Mouse (Mus musculus): ENCODE measurements around the gene Ptprm. TPM values are rescaled to one million over a fixed set of nuclear protein-coding genes. Genes with fewer than 3 reads are reported as not detected.

The Ptprm gene
- polyA plus RNA-seq, 1 experiment from 2014 or later = 1.4 TPM

DNA sequence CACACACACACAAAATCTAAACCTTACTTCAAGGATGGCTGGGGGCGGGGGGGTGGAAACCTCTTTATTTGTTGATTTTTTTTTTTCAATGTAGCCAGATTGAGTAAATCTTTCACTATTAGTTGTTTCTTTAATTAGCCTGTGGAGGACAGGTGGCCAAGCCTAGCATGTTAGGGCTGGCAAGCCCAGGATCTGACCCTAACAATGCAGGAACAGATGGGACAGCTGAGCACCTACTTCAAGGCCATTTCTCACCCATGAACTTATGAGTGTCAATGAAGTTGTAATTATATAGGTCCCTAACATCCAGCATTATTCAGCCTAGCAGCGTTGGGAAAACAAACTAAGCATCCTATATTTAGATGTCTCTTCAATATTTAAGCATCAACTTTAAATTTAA is 248.1 kb downstream of the Ptprm start:
- Histone ChIP-seq H3K27me3 (ENCODE audit: insufficient read depth, low read length) (no peaks in the 10 kb centered on the region), H3K27ac (ENCODE audit: low read depth) (no peak overlapping the region), H3K9ac (replicated peaks) (no peak overlapping the region), H3K9me3 (ENCODE audit: low read length) (no peaks in the 10 kb centered on the region), H3K4me2 (ENCODE audit: low read depth, low read length) (no peak overlapping the region), H3K4me1 (ENCODE audit: insufficient read depth) (no peaks in the 10 kb centered on the region), H3K36me3 (replicated peaks; ENCODE audit: insufficient read depth, low read length) (no peaks in the 10 kb centered on the region), H3K4me3 (ENCODE audit: low read depth, low read length) (no peak overlapping the region)
- 72% methylated on average over 2 of the region's 2 CpGs for WGBS (ENCODE audit: insufficient replicate concordance)
- DNase-seq (no peak), ATAC-seq (no peak)
- TF ChIP-seq CTCF (IDR thresholded peaks at IDR 0.05; ENCODE audit: low read depth) (no peak), EP300 (IDR thresholded peaks at IDR 0.05; ENCODE audit: low read depth) (no peak)

DNA sequence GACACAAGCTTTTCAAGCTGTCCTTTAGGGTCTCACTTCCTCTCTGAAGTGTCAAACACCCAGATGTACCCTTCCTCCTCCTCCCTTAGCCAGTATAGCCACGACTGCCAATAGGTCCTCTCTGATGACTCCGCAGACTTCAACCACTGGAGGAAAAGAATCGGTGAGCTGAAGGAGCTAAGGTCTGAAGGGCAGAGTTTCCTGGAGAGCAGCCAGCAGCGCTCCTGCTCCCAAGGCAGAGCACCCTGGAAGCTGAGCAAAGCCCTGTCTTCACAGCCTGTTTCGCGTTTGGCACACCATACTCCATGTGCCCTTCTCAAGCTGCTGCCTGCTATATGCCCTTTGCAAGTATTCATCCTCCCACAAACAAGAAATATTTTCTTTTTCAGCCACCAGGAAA is 252.2 kb downstream of the Ptprm start:
- Histone ChIP-seq H3K4me2 (ENCODE audit: low read depth, low read length) (no peak overlapping the region), H3K9me3 (ENCODE audit: low read length) (no peaks in the 10 kb centered on the region), H3K9ac (replicated peaks) (no peak overlapping the region), H3K4me1 (ENCODE audit: insufficient read depth) (no peaks in the 10 kb centered on the region), H3K36me3 (replicated peaks; ENCODE audit: insufficient read depth, low read length) (no peaks in the 10 kb centered on the region), H3K27ac (ENCODE audit: low read depth) (no peak overlapping the region), H3K27me3 (ENCODE audit: insufficient read depth, low read length) (no peaks in the 10 kb centered on the region), H3K4me3 (ENCODE audit: low read depth, low read length) (no peak overlapping the region)
- no peak for DNase-seq
- 60% methylated on average over 6 of the region's 6 CpGs for WGBS (ENCODE audit: insufficient replicate concordance)
- ATAC-seq = no peak
- TF ChIP-seq EP300 (IDR thresholded peaks at IDR 0.05; ENCODE audit: low read depth) = no peak

DNA sequence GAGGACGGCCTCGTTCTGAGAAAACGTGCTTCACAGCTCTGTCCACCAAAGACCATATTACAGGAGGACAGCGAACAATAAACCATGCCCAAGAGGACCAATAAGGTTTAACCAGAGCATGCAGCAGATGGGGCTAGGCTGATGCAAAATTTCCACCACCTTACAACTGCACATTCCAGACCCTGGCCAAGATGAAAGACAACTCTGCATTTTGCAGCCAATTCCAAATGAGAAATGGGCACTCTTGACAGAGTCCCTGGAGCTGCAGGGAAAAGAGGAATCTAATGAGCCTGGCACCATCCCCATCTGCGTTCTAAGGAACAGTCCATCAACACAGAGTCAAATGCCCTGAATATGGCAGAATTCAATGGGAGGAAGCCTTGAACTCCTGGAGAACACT is 263.3 kb downstream of the Ptprm start:
- no peak for TF ChIP-seq CTCF (IDR thresholded peaks at IDR 0.05; ENCODE audit: low read depth)
- TF ChIP-seq EP300 (IDR thresholded peaks at IDR 0.05; ENCODE audit: low read depth) = no peak
- DNase-seq (no peak), ATAC-seq (no peak)
- Histone ChIP-seq H3K9me3 (ENCODE audit: low read length) (no peaks in the 10 kb centered on the region), H3K4me3 (ENCODE audit: low read depth, low read length) (no peak overlapping the region), H3K9ac (replicated peaks) (no peak overlapping the region), H3K27me3 (ENCODE audit: insufficient read depth, low read length) (no peaks in the 10 kb centered on the region), H3K4me2 (ENCODE audit: low read depth, low read length) (no peak overlapping the region), H3K27ac (ENCODE audit: low read depth) (no peak overlapping the region), H3K4me1 (ENCODE audit: insufficient read depth) (no peaks in the 10 kb centered on the region), H3K36me3 (replicated peaks; ENCODE audit: insufficient read depth, low read length) (no peaks in the 10 kb centered on the region)
- 72% methylated on average over 5 of the region's 5 CpGs for WGBS (ENCODE audit: insufficient replicate concordance)

DNA sequence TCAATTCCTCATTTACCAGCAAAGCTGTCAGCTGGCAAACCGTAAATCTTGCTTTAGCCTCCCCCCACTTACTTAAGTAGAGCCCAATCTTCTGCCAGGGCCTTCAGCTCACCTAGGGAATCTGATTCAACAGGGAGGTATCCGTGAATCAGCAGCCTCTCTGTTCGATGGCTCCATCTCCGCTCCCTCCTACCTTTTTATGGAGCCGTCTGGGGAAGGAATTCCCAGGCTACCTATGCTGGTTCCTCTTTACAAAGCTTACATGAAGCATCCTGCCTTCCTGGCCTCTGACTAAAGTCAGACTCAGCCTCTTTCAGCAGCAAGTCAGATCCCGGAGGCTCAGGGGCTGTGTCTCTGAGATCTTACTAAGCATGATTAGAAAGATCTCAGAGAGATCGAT is 264.1 kb downstream of the Ptprm start:
- TF ChIP-seq CTCF (IDR thresholded peaks at IDR 0.05; ENCODE audit: low read depth) (no peak), EP300 (IDR thresholded peaks at IDR 0.05; ENCODE audit: low read depth) (no peak)
- WGBS (ENCODE audit: insufficient replicate concordance) = 69% methylated on average over 7 of the region's 7 CpGs
- Histone ChIP-seq H3K27me3 (ENCODE audit: insufficient read depth, low read length) (no peaks in the 10 kb centered on the region), H3K27ac (ENCODE audit: low read depth) (no peak overlapping the region), H3K4me3 (ENCODE audit: low read depth, low read length) (no peak overlapping the region), H3K9ac (replicated peaks) (no peak overlapping the region), H3K4me1 (ENCODE audit: insufficient read depth) (no peaks in the 10 kb centered on the region), H3K36me3 (replicated peaks; ENCODE audit: insufficient read depth, low read length) (no peaks in the 10 kb centered on the region), H3K4me2 (ENCODE audit: low read depth, low read length) (no peak overlapping the region), H3K9me3 (ENCODE audit: low read length) (no peaks in the 10 kb centered on the region)
- DNase-seq (no peak), ATAC-seq (no peak)

DNA sequence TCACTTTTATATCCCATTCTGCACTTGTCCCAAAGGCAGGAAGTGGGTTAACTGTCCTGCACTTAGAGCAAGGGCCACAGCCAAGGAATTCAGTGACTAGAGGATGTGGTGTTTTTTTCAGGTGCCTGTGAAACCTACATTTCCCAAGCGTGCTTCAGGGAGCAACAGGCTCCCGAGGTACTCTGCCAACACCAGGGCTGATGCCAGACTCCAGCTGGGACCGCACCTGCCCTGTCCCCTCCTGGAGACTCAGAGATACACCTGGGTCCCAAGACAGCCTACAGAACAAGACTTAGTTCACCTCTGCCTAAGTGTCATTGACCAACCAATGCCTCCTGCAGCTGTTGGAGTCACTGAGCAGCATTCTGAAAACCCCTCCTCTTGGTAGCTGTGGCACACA is 264.6 kb downstream of the Ptprm start:
- 58% methylated on average over 3 of the region's 3 CpGs for WGBS (ENCODE audit: insufficient replicate concordance)
- Histone ChIP-seq H3K9me3 (ENCODE audit: low read length) (no peaks in the 10 kb centered on the region), H3K36me3 (replicated peaks; ENCODE audit: insufficient read depth, low read length) (no peaks in the 10 kb centered on the region), H3K4me2 (ENCODE audit: low read depth, low read length) (no peak overlapping the region), H3K9ac (replicated peaks) (no peak overlapping the region), H3K4me3 (ENCODE audit: low read depth, low read length) (no peak overlapping the region), H3K4me1 (ENCODE audit: insufficient read depth) (no peaks in the 10 kb centered on the region), H3K27ac (ENCODE audit: low read depth) (no peak overlapping the region), H3K27me3 (ENCODE audit: insufficient read depth, low read length) (no peaks in the 10 kb centered on the region)
- no peak for DNase-seq
- ATAC-seq = no peak
- TF ChIP-seq EP300 (IDR thresholded peaks at IDR 0.05; ENCODE audit: low read depth) (no peak), CTCF (IDR thresholded peaks at IDR 0.05; ENCODE audit: low read depth) (no peak)

DNA sequence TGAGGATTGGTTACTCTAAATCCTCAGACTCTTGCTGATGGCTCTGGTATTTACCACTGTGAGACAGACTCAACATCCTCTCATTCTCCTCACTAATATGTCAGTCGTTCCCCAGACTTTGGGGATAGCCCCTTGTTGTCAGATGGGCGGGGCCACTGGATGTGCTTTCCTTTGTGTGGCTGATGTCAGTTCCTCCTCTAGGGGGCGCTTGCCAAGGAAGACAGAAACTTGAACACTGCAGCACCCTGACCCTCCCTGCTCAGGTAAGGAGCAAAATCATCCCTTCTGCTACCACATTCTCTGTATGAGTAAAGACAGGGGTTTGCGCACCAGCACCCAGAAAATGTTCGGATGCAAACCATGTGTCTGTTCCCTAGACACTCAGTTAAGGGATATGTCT is 266.7 kb downstream of the Ptprm start:
- no peaks in the 10 kb centered on the region for H3K9me3 ChIP-seq (ENCODE audit: low read length)
- no peak overlapping the region for H3K27ac ChIP-seq (ENCODE audit: low read depth)
- 58% methylated on average over 5 of the region's 5 CpGs for WGBS (ENCODE audit: insufficient replicate concordance)
- DNase-seq = no peak
- no peak overlapping the region for H3K4me2 ChIP-seq (ENCODE audit: low read depth, low read length)
- no peak overlapping the region for H3K9ac ChIP-seq (replicated peaks)
- no peak for ATAC-seq
- H3K27me3 ChIP-seq (ENCODE audit: insufficient read depth, low read length) = no peaks in the 10 kb centered on the region
- no peaks in the 10 kb centered on the region for H3K36me3 ChIP-seq (replicated peaks; ENCODE audit: insufficient read depth, low read length)
- TF ChIP-seq EP300 (IDR thresholded peaks at IDR 0.05; ENCODE audit: low read depth) (no peak), CTCF (IDR thresholded peaks at IDR 0.05; ENCODE audit: low read depth) (peak; percentile 33)
- H3K4me3 ChIP-seq (ENCODE audit: low read depth, low read length) = no peak overlapping the region
- no peaks in the 10 kb centered on the region for H3K4me1 ChIP-seq (ENCODE audit: insufficient read depth)

DNA sequence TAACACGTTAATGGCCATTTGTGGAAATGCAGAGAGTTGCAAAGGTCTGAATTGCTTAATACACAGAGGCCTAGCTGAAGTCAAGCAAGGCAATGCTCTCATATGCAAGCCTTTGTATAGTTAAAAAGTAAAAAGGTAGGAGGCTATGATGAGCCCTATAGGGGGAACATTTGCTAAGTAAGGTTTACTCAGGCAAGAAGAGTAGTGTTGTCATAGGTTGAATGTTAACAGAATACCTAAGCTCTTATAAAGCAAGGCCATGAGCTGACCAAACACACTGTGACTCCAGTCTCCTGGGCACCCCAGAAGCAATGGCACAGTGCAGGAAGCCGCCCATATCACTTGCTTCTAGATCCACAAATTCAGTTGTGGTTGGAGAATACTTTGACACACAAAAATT is 267.4 kb downstream of the Ptprm start:
- ATAC-seq = no peak
- Histone ChIP-seq H3K4me3 (ENCODE audit: low read depth, low read length) (no peak overlapping the region), H3K9ac (replicated peaks) (no peak overlapping the region), H3K27me3 (ENCODE audit: insufficient read depth, low read length) (no peaks in the 10 kb centered on the region), H3K36me3 (replicated peaks; ENCODE audit: insufficient read depth, low read length) (no peaks in the 10 kb centered on the region), H3K4me1 (ENCODE audit: insufficient read depth) (no peaks in the 10 kb centered on the region), H3K27ac (ENCODE audit: low read depth) (no peak overlapping the region), H3K4me2 (ENCODE audit: low read depth, low read length) (no peak overlapping the region), H3K9me3 (ENCODE audit: low read length) (no peaks in the 10 kb centered on the region)
- no peak for DNase-seq
- no peak for TF ChIP-seq EP300 (IDR thresholded peaks at IDR 0.05; ENCODE audit: low read depth)
- no peak for TF ChIP-seq CTCF (IDR thresholded peaks at IDR 0.05; ENCODE audit: low read depth)
- WGBS (ENCODE audit: insufficient replicate concordance) = 58% methylated on average over 2 of the region's 2 CpGs
